Mouse (Mus musculus) activated CD4-positive, CD25-positive, alpha-beta regulatory T cell, adult 4 months (primary cell): Measurements from ENCODE around the gene Atad2b. TPM values are rescaled to one million over a fixed set of nuclear protein-coding genes. Genes with fewer than 3 reads are reported as not detected.
"Not testable (repeated sequence)": the region's sequence is repeated elsewhere in the genome, so short reads cannot be mapped to it uniquely, and the experiment has no call there.

ENCODE experiments used
- ATAC-seq: one replicate; pipeline ENCODE4 v1.8.0; 2017
- polyA plus RNA-seq, 2 experiments: library from polyadenylated mRNA; unstranded; fragments of 100-300 nt; shearing (Covaris generic); gene quantifications; one replicate each; pipeline ENCODE4 v1.2.1; 2017

The Atad2b gene
- polyA plus RNA-seq: 10 to 100 TPM; 12.4 to 14.4 TPM

GRCm38 (mm10) chr12:4916994-4917804 lies at the start of gene Atad2b:
TSS of gene Atad2b (plus strand) at chr12:4917353.
- peak; percentile 87 for ATAC-seq

DNA sequence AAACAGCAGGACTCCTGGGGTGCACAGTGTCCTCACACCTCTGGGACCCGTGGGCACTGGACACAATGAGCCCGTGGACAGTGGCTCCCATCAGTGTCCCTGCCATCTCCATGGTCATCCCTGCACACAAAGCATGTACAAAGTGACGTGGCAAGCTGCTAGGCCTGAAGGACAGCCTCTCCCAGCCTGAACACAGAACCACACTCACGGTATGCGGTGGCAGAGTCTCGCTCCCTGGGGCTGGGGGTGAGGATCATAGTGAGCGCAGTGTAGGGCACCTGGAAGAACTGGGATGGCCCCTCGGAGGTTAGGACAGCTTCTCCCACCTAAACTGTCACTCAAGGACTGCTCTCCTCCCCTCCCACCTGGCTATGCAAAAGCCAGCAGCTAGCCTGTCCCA lies 48.2 kb upstream of the Atad2b start:
- ATAC-seq: no peak

DNA sequence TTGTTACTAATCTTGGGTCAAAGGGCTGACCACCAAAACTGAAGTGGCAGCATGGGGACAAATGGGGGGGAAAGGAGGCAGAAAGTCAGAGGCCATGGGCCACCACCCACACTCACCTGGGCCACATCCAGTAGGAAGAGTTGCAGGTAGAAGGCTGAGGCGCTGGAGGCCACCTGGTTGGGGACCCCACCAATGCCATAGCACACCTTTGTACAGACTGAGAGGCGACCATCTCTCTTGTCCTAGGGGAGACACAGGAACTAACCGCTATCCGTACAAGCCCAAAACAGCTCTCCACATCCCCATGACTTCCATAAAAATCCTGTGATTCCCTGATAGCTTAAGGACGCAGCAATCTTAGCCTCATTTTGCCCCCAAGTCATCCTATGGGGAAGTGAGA lies 45.9 kb upstream of the Atad2b start:
- ATAC-seq: no peak

GRCm38 (mm10) chr12:4872273-4872672 lies 44.9 kb upstream of the Atad2b start:
- no peak for ATAC-seq

DNA sequence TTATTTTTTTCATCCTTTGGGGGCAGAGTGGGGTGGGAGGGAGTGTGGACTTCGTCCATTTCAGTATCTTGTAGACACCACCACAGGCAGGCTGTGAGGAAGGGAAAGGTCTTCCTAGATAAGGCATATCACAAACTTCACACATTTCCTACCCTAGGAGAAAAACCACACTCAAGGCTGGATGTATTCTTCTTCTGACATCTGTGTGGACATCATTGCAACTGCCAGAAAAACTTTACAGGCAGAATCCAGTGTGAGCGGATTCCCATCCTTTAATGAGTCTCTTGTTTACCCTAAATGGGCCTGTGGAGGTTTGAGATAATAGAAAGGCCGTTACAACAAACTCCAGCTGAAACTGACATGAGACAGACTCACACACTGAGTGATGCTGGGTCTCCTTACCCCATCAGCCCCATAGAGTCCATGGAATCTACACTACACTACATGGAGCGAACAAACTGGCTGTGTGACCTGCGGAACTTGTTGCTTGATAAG lies 44.1 kb upstream of the Atad2b start:
- ATAC-seq: no peak

GRCm38 (mm10) chr12:4873531-4873930 lies 43.6 kb upstream of the Atad2b start:
- no peak for ATAC-seq

DNA sequence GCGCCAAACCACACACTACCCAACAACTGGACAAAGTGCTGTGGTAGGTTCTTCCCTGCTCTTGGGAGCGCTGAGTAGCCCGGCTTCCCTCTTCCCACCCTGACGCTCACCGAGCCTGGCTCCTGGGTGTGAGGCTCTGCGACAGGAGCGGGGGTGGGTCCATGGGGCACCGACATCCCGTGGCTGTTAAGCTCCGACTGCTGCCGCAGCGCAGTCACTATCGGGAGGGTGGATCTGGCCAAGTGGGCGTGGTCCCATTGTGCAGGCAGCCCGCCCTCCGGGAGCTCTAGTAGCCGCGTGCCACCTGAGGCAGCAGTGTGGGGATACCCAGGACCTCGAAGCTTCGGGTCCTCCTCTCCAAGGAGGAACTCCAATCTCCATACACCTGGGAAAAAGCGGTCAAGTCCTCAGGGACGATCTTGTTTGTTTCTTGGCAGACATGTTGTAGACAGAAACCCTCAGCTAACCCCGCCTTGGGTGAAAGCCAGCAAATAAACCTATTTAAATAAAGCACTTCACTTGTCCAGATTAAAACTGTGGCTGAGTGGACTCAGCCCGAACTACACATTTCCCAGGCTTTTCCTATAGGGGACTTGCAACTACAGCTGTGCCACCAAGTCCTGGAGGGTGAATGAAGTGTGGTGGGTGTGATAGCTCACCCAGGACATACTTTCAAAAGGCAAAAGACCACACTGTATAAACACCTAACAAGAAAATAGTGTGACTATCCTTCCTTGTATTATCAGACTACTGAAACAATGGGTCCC lies 42.8 kb upstream of the Atad2b start, which contains the start of gene Mfsd2b:
TSS of gene Mfsd2b (minus strand) at position 199 of the 767 bp plus-strand sequence.
- ATAC-seq: peak; percentile 93

DNA sequence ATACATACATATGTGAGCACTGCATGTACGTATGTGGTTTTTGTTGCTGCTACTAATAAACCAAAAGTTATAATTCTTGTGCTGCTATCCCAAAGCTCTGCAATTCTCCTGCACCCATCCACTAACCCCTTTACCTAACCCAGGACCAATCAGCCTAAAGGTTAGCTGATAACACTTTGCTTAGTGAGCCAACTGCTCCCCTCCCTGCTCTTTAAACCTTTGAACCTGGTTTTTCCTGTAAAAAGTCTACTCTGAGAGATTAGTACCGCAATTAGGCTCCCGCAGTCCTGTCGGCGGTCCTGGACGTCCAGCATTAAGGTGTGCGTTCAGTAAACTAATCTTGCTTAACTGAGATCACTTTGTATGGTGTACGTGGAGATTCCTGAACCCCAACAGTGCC lies 41.5 kb upstream of the Atad2b start:
- ATAC-seq: no peak

GRCm38 (mm10) chr12:4878296-4878783 lies 38.8 kb upstream of the Atad2b start:
- ATAC-seq: no peak

- no peak for ATAC-seq
Measured at GRCm38 (mm10) chr12:4879048-4879447, 38.1 kb upstream of the Atad2b start.

DNA sequence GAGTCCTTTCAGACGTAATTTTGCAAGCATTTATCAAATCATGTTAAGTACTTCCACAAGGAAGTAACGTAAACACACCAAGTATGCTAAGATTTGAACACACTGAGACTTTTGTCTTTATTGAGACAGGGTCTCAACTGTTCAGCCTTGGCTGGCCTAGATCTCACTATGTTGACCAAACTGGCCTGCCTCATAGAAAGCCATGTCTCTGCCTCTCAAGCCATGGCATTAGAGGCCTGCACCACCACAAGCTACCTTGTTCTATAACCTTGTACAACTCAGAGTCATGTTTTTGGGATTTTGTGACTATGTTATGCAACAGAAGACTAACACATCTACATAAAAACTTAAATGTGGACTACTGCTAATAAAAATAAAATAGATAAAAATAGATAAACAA lies 35.1 kb upstream of the Atad2b start:
- no peak for ATAC-seq

GRCm38 (mm10) chr12:4885062-4885461 lies 32.1 kb upstream of the Atad2b start:
- ATAC-seq: no peak

DNA sequence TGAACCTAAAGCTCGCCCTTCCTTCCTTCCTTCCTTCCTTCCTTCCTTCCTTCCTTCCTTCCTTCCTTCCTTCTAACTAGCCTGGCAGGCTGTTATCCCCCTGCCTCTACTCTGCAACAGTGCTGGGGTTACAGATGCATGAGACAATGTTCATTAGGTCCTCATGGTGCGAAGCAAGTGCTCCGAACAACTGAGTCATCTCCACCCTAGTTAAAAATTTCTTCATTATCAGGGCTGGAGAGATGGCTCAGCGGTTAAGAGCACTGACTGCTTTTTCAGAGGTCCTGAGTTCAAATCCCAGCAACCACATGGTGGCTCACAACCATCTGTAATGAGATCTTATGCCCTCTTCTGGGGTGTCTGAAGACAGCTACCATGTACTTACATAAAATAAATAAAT lies 30.6 kb upstream of the Atad2b start:
- ATAC-seq: not testable (repeated sequence)

- no peak for ATAC-seq
Measured at GRCm38 (mm10) chr12:4888739-4889138, 28.4 kb upstream of the Atad2b start.

GRCm38 (mm10) chr12:4889251-4889650 lies 27.9 kb upstream of the Atad2b start:
- no peak for ATAC-seq

DNA sequence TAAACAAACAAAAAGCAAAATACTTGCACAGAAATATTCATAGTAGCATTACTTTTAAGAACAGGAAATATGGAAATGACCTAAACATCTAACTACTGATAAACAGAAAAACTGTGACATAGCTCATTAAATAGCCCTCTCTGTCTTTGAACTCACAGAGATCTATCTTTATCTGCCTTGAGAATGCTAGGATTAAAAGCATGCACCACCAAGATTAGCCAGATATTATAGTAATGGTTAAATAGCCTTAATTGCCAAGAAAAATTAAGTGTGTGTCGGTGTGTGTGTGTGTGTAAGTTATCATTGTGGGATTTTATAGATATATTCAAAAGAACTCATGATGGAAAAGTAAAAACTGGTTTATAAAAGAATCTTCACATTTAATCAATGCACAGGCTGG lies 27.3 kb upstream of the Atad2b start:
- ATAC-seq: no peak

- ATAC-seq: no peak
Measured at GRCm38 (mm10) chr12:4898024-4898423, 19.1 kb upstream of the Atad2b start.

DNA sequence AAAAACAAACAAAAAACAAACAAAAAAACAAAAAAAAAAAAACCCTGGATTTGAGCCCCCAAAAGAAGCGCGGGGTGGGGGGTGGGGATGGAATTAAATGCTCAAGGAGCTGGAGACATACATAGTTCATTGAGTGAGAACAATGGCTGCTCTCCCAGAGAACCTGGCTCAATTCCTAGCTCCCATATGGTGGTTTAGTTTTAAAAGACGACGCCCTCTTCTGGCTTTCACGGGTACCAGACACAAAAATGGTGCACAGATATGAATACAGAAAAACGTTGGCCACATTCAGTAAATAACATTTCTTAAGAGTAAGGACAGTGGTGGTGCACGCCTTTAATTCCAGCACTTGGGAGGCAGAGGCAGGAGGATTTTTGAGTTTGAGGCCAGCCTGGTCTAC lies 11.2 kb upstream of the Atad2b start:
- ATAC-seq: no peak

DNA sequence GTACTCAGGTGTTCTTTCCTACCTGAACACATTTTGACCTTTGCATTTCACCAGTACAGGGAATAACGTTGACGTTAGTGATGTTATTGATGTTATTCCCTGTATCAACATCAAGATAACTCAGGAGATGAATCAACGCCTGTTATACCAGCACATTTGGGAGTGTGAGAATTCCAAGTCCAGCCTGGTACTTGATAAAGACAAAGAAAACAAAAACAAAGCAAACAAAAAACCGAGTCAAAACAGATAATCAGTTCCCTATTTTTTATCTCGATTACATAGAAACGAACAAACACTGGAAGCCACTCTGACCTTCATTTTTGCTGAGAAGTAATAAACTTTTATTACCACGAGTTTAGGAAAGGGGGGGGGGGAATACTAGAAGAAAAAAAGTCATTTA lies 10.7 kb upstream of the Atad2b start:
- ATAC-seq: no peak

- peak; percentile 92 for ATAC-seq
Measured at GRCm38 (mm10) chr12:4906951-4907906, 9.9 kb upstream of the Atad2b start, which contains the start of gene Ubxn2a. TSS of gene Ubxn2a (minus strand) at chr12:4907705.

GRCm38 (mm10) chr12:4908391-4908790 lies 8.8 kb upstream of the Atad2b start:
- ATAC-seq: no peak

- not testable (repeated sequence) for ATAC-seq
Measured at GRCm38 (mm10) chr12:4910496-4910895, 6.7 kb upstream of the Atad2b start.
